Mouse (Mus musculus) megakaryocyte, embryonic 14.5 days (primary cell): ENCODE results near the gene Olfr128. TPM values are rescaled to one million over a fixed set of nuclear protein-coding genes. Genes with fewer than 3 reads are reported as not detected.
"Not testable (repeated sequence)": the region's sequence is repeated elsewhere in the genome, so short reads cannot be mapped to it uniquely, and the experiment has no call there.

ENCODE experiments used
- H3K27me3 ChIP-seq: replicated peaks from 2 replicates; pipeline ENCODE3; 2012; ENCODE audit warnings: inconsistent platforms
- H3K36me3 ChIP-seq: replicated peaks from 2 replicates; pipeline ENCODE3; 2012; ENCODE audit warnings: low read length, inconsistent platforms, mixed read lengths
- H3K4me1 ChIP-seq: 2 replicates; pipeline ENCODE4 v1.6.1; 2012; ENCODE audit warnings: inconsistent platforms
- H3K4me3 ChIP-seq: replicated peaks from 2 replicates; pipeline ENCODE3; 2012; ENCODE audit warnings: moderate library complexity, mild to moderate bottlenecking, inconsistent platforms
- H3K9me3 ChIP-seq: 2 replicates; pipeline ENCODE4 v1.6.1; 2012; ENCODE audit warnings: inconsistent platforms
- FLI1 ChIP-seq: IDR thresholded peaks from 2 replicates; pipeline ENCODE4 v1.6.1; 2012; ENCODE audit warnings: low read length, inconsistent platforms, mixed read lengths
- GATA1 ChIP-seq: IDR thresholded peaks from 3 replicates; pipeline ENCODE4 v1.6.1; 2012; ENCODE audit warnings: mixed read lengths, low read length, inconsistent platforms, borderline replicate concordance
- polyA plus RNA-seq: library from polyadenylated mRNA; stranded (reverse); fragments of >175 nt; gene quantifications from 2 replicates; pipeline ENCODE4 v1.2.3, GENCODE M21; 2012; ENCODE audit warnings: low replicate concordance; ENCODE audit not compliant: insufficient read depth

Gene Olfr128
- not detected in 2 replicates for polyA plus RNA-seq

- TF ChIP-seq FLI1 = no peak
- no peak for TF ChIP-seq GATA1
- H3K9me3 ChIP-seq = no peaks in the 10 kb centered on the region
- H3K36me3 ChIP-seq = no peaks in the 10 kb centered on the region
Observed at GRCm38 (mm10) chr17:37920248-37920647, at the start of gene Olfr128. TSS of gene Olfr128 (plus strand) at chr17:37920548.

GRCm38 (mm10) chr17:37873830-37874229 lies 46.5 kb upstream of the Olfr128 start:
- TF ChIP-seq FLI1 = no peak
- no peak for TF ChIP-seq GATA1
- H3K4me3 ChIP-seq = no peak overlapping the region
- no peaks in the 10 kb centered on the region for H3K36me3 ChIP-seq

More at GRCm38 (mm10) chr17:37920248-37920647, at the start of gene Olfr128:
- Histone ChIP-seq H3K4me3 (no peak within 1 kb of the TSS), H3K4me1 (no peaks in the 10 kb centered on the region), H3K27me3 (no peaks in the 10 kb centered on the region)

GRCm38 (mm10) chr17:37900137-37900536 lies 20.2 kb upstream of the Olfr128 start, which contains the start of gene Olfr127:
TSS of gene Olfr127 (plus strand) at chr17:37900437.
- Histone ChIP-seq H3K4me1 (no peaks in the 10 kb centered on the region), H3K4me3 (no peak within 1 kb of the TSS), H3K9me3 (no peaks in the 10 kb centered on the region), H3K36me3 (no peaks in the 10 kb centered on the region), H3K27me3 (no peaks in the 10 kb centered on the region)
- TF ChIP-seq FLI1 = no peak
- TF ChIP-seq GATA1 = no peak

More at GRCm38 (mm10) chr17:37873830-37874229, 46.5 kb upstream of the Olfr128 start:
- H3K27me3 ChIP-seq = no peaks in the 10 kb centered on the region
- no peaks in the 10 kb centered on the region for H3K4me1 ChIP-seq
- H3K9me3 ChIP-seq = no peaks in the 10 kb centered on the region

GRCm38 (mm10) chr17:37906821-37907220 lies 13.5 kb upstream of the Olfr128 start:
- H3K27me3 ChIP-seq, H3K4me3 ChIP-seq, H3K4me1 ChIP-seq, H3K9me3 ChIP-seq, H3K36me3 ChIP-seq: not testable (repeated sequence)

GRCm38 (mm10) chr17:37952979-37953378 lies 32.6 kb downstream of the Olfr128 start, which contains the start of gene Olfr761:
TSS of gene Olfr761 (minus strand) at chr17:37953079.
- Histone ChIP-seq H3K4me3 (no peak within 1 kb of the TSS), H3K9me3 (0 out of 2 replicates have a peak, but pooled peaks cover 3% of the 10 kb centered on the region), H3K27me3 (no peaks in the 10 kb centered on the region), H3K4me1 (no peaks in the 10 kb centered on the region), H3K36me3 (no peaks in the 10 kb centered on the region)
- TF ChIP-seq GATA1 = no peak
- TF ChIP-seq FLI1 = no peak

GRCm38 (mm10) chr17:37973591-37973990 lies 53.2 kb downstream of the Olfr128 start:
- H3K9me3 ChIP-seq = peaks cover 4% of the 10 kb centered on the region; the same call in 1 of the 2 replicates
- no peak for TF ChIP-seq GATA1
- no peak overlapping the region for H3K4me3 ChIP-seq
- H3K36me3 ChIP-seq = no peaks in the 10 kb centered on the region
- no peaks in the 10 kb centered on the region for H3K27me3 ChIP-seq
- no peaks in the 10 kb centered on the region for H3K4me1 ChIP-seq

Other genes starting within 250 kb of the Olfr128 start
- not detected in 2 replicates for gene Olfr119, start 224.0 kb upstream of the Olfr128 start, polyA plus RNA-seq
- gene Olfr120, start 198.7 kb upstream of the Olfr128 start, polyA plus RNA-seq = not detected in 2 replicates
- gene Olfr121, start 171.7 kb upstream of the Olfr128 start, polyA plus RNA-seq = not detected in 2 replicates
- gene Olfr122, start 151.9 kb upstream of the Olfr128 start, polyA plus RNA-seq = not detected in 2 replicates
- gene Olfr123, start 127.0 kb upstream of the Olfr128 start, polyA plus RNA-seq = not detected in 2 replicates
- gene Olfr124, start 120.7 kb upstream of the Olfr128 start, polyA plus RNA-seq = not detected in 2 replicates
- gene Olfr125, start 87.6 kb upstream of the Olfr128 start, polyA plus RNA-seq = not detected in 2 replicates
- gene Olfr126, start 73.1 kb upstream of the Olfr128 start, polyA plus RNA-seq = not detected in 2 replicates
- not detected in 2 replicates for gene Olfr127, start 20.1 kb upstream of the Olfr128 start, polyA plus RNA-seq
- gene Olfr761, start 32.5 kb downstream of the Olfr128 start, polyA plus RNA-seq = not detected in 2 replicates
- gene Olfr129, start 139.5 kb downstream of the Olfr128 start, polyA plus RNA-seq = not detected in 2 replicates
- gene Olfr130, start 143.4 kb downstream of the Olfr128 start, polyA plus RNA-seq = not detected in 2 replicates
- gene Olfr131, start 168.1 kb downstream of the Olfr128 start, polyA plus RNA-seq = not detected in 2 replicates
- not detected in 2 replicates for gene Olfr132, start 214.0 kb downstream of the Olfr128 start, polyA plus RNA-seq
- not detected in 2 replicates for gene Olfr133, start 224.7 kb downstream of the Olfr128 start, polyA plus RNA-seq